Mouse (Mus musculus) layer of hippocampus, postnatal 25 days (tissue): ENCODE data around the gene Olfr616. TPM values are rescaled to one million over a fixed set of nuclear protein-coding genes. Genes with fewer than 3 reads are reported as not detected.
"Not testable (repeated sequence)": the region's sequence is repeated elsewhere in the genome, so short reads cannot be mapped to it uniquely, and the experiment has no call there.

ENCODE experiments used
- DNase-seq, 2 experiments: peaks; one replicate each; pipeline ENCODE4 v3.0.0; 2022; ENCODE audit warnings: mixed read lengths in 2 of 2, low spot score in 1 of 2; ENCODE audit errors: extremely low spot score in 1 of 2
- microRNA-seq, 2 experiments: library from miRNA; unstranded; fragments of <30 nt; microRNA quantifications; one replicate each; pipeline ENCODE4 v1.2.0; 2021
- total RNA-seq, 2 experiments: library from RNA; stranded (reverse); gene quantifications; 2 replicates each; pipeline ENCODE4 v1.2.3; 2021

The Olfr616 gene
- not detected for total RNA-seq

DNA sequence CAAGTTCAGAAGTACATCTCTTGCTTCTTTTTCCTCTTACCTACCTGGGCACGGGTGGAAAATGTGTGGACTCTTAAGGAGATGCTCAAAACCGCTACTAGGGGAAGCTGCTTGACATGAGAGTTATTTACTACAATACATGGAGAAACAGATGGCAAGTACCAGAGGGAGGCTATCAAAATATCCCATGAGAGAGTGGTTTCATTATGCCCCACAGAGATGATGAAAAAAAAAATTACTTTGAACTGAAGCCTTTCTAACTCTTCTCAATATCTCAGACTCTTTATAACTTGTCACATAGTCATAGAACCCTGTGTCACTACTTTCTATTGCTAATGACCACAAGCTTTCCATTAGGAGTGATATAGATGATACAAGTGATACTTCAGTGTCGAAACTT is at the start of gene Olfr616:
Olfr616 (minus strand) TSS at position 101 of the 400 bp plus-strand sequence.
- DNase-seq, result no peak

DNA sequence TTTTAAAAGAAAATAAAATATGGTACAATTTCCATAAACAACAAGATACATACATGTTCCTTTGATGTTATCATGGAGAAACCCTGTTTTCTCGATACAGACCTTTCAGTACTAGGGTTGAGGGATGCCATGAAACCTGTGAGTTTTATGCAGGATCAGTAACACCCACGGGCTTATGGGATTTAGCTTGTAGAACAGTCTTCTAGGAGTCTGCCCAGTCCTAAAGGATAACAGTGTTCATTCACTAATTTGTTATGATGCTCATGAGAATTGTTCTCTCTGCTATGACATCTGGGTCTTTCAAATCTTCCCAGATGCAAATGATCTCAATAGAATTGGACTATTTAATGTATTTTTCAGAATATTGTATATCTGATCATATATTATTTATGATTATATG is 43.5 kb upstream of the Olfr616 start, which contains the start of gene Olfr620:
Olfr620 (minus strand) TSS at position 101 of the 400 bp plus-strand sequence.
- DNase-seq, result no peak

DNA sequence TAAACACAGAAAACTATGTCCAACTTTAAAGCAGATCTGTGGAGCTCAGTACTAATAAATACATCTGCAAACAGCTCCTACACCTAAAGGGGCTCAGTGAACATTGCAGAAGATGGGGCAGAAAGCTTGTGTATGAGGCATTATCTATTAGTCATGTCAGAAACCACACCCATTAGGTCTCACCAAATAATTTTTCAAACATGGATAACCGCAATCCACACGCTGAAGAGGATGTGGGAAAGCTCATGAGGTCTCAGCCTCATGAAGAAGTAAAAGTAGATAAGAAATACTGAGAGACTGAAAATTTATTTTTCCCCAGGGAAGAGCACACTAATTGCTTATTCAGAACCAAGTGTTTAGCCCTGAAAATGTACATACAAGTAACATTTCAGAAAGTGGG is 38.5 kb upstream of the Olfr616 start:
- DNase-seq, result no peak

DNA sequence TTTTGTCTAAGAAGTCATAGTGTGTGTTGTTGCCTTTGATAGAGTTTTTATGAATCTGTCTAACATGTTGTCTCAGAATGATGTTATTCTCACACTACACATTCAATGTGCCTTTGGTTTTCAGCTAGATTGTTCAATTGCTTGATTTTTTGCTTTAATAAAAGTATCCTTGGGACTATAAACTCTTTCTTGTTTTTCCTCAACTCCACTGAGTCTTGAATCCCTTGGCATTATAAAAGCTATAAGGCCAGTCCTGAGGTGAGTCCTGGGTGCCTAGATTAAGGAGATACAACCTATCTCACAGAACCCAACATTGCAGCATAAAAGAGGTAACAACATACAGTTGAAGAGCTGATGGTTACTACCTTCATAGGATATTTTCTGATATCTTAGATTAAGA is 31.3 kb upstream of the Olfr616 start, which contains the start of gene Olfr619:
Olfr619 (plus strand) TSS at position 301 of the 400 bp plus-strand sequence.
- DNase-seq, result no peak

- no peak for DNase-seq
Measured at GRCm38 (mm10) chr7:103589803-103590202, 20.9 kb upstream of the Olfr616 start, which contains the start of gene Olfr618. TSS of gene Olfr618 (plus strand) at chr7:103590103.

GRCm38 (mm10) chr7:103572761-103573160 is 3.8 kb upstream of the Olfr616 start, which contains the start of gene Olfr617:
TSS of gene Olfr617 (plus strand) at chr7:103573061.
- no peak for DNase-seq

DNA sequence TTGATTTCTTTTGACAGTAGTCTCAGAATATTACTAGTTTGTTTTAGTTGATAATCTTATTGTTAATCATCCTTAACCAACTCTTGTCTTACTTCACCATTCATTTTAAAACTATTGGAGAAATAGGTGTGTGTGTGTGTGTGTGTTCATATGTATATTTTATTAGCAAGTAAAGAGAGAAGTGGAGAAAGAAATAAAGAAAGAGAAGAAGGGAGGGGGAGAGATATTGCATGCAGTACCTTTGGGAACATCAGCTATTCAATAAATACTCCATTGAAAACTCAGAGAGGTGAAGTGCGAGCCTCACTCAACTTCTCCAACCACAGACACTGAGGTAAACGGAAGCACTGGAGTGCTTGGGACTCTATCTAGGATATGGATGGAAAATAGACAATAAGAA is 13.2 kb downstream of the Olfr616 start, which contains the start of gene Olfr615:
Olfr615 (plus strand) TSS at position 301 of the 400 bp plus-strand sequence.
- DNase-seq, result no peak

DNA sequence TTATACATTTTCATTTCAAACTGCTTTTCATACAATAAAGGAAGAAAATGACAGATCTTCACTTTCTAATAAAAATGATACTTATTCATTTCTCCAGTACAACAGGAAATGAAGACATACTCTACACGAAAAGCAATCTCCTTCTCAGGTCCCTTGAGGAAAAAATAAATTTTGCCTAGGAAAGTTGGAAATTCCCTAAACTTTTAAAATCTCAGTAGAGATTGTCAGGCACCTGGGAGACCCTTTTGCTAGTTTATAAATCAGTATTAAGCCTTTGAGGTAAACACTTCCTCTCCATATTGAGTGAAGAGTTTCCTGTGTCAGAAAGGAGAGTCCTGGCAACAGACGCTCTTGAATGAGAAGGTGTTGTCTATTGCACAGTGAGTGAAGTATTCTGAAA is 21.2 kb downstream of the Olfr616 start, which contains the start of gene Olfr613:
Olfr613 (plus strand) TSS at position 301 of the 400 bp plus-strand sequence.
- DNase-seq, result no peak

DNA sequence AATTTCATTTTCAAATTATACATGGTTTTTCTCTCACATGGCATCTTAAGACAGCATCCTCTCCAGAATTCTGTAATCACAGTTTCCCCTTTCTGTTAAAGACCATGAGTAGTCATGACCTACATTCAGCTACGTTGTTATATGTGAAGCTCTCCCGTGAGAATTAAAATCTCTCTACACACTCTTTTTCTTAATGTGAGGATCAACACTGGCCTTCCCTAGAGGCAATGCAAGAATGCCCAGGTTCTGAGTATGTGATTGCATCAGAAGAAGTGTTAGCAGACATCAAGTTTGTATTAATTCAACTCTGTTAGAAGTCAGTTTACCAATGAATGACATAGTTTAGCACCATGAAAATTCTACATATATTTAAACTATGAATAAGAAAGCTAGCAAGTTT is 26.3 kb downstream of the Olfr616 start, which contains the start of gene Olfr612:
Olfr612 (minus strand) TSS at position 101 of the 400 bp plus-strand sequence.
- not testable (repeated sequence) for DNase-seq

GRCm38 (mm10) chr7:103520746-103521145 is 48.2 kb downstream of the Olfr616 start, which contains the start of gene Olfr611:
TSS of gene Olfr611 (minus strand) at chr7:103520846.
- DNase-seq, result not testable (repeated sequence)

Small RNA genes lying within 50 kb of the gene (microRNA-seq; reads per million reads assigned to microRNA genes)
- gene Gm26506, result 0 reads per million in 2 experiments

Other genes starting within 250 kb of the Olfr616 start
- not detected for gene Olfr598, start 245.6 kb downstream of the Olfr616 start, total RNA-seq
- gene Olfr599, start 233.2 kb downstream of the Olfr616 start, total RNA-seq, result not detected
- not detected for gene Olfr600, start 219.5 kb downstream of the Olfr616 start, total RNA-seq
- not detected for gene Olfr601, start 206.5 kb downstream of the Olfr616 start, total RNA-seq
- gene Olfr603, start 183.0 kb downstream of the Olfr616 start, total RNA-seq, result not detected
- gene Usp17lc, start 154.1 kb downstream of the Olfr616 start, total RNA-seq, result not detected
- gene Olfr605, start 123.7 kb downstream of the Olfr616 start, total RNA-seq, result not detected
- not detected for gene Olfr606, start 120.1 kb downstream of the Olfr616 start, total RNA-seq
- gene Olfr607, start 105.0 kb downstream of the Olfr616 start, total RNA-seq, result not detected
- gene Olfr608, start 99.3 kb downstream of the Olfr616 start, total RNA-seq, result not detected
- gene Olfr609, start 71.1 kb downstream of the Olfr616 start, total RNA-seq, result not detected
- not detected for gene Olfr610, start 57.0 kb downstream of the Olfr616 start, total RNA-seq
- gene Olfr611, start 48.3 kb downstream of the Olfr616 start, total RNA-seq, result not detected
- gene Olfr612, start 26.4 kb downstream of the Olfr616 start, total RNA-seq, result not detected
- not detected for gene Olfr613, start 21.1 kb downstream of the Olfr616 start, total RNA-seq
- not detected for gene Olfr615, start 13.1 kb downstream of the Olfr616 start, total RNA-seq
- gene Olfr617, start 3.9 kb upstream of the Olfr616 start, total RNA-seq, result not detected
- gene Olfr618, start 21.0 kb upstream of the Olfr616 start, total RNA-seq, result not detected
- gene Olfr619, start 31.4 kb upstream of the Olfr616 start, total RNA-seq, result not detected
- not detected for gene Olfr620, start 43.4 kb upstream of the Olfr616 start, total RNA-seq
- not detected for gene Olfr622, start 73.6 kb upstream of the Olfr616 start, total RNA-seq
- gene Olfr623, start 94.6 kb upstream of the Olfr616 start, total RNA-seq, result not detected
- gene Olfr624, start 102.0 kb upstream of the Olfr616 start, total RNA-seq, result under 1 TPM in 1 of 2 experiments, not detected in 1; 0.05 TPM
- gene Olfr625-ps1, start 113.6 kb upstream of the Olfr616 start, total RNA-seq, result not detected
- gene Olfr243, start 145.5 kb upstream of the Olfr616 start, total RNA-seq, result not detected
- gene Olfr628, start 161.2 kb upstream of the Olfr616 start, total RNA-seq, result not detected
- gene Olfr629, start 175.8 kb upstream of the Olfr616 start, total RNA-seq, result not detected
- gene Olfr630, start 188.2 kb upstream of the Olfr616 start, total RNA-seq, result not detected
- not detected for gene Olfr69, start 202.5 kb upstream of the Olfr616 start, total RNA-seq
- gene Olfr68, start 210.6 kb upstream of the Olfr616 start, total RNA-seq, result not detected
- gene Olfr67, start 222.7 kb upstream of the Olfr616 start, total RNA-seq, result not detected
- gene Hbb-bt, start 244.9 kb upstream of the Olfr616 start, total RNA-seq, result 10 to 100 TPM; 73.9 to 75.8 TPM